Mouse (Mus musculus) adrenal gland (tissue): ENCODE data around the gene Troap.

Source experiments
- intact Hi-C: fragments of 180-260 bp; cut with DNase I; formaldehyde crosslinking; loops from one replicate; pipeline ENCODE4 v1.15.1; 2025
- microRNA-seq, 2 experiments: library from miRNA; unstranded; fragments of <30 nt; microRNA quantifications; one replicate each; pipeline ENCODE4; 2019

The Troap gene

GRCm38 (mm10) chr15:99112843-99113395, 38.5 kb downstream of the Troap start:
- intact Hi-C loops, result no loop called here

- intact Hi-C loops, result no loop called here
These were observed 39.1 kb downstream of the Troap start for GRCm38 (mm10) chr15:99113396-99113975.

- intact Hi-C loops, result no loop called here
These were observed 40.1 kb downstream of the Troap start for GRCm38 (mm10) chr15:99114312-99115064.

GRCm38 (mm10) chr15:99115065-99115423, 40.7 kb downstream of the Troap start:
- intact Hi-C loops, result no loop called here

- intact Hi-C loops, result no loop called here
These were observed 42.2 kb downstream of the Troap start for GRCm38 (mm10) chr15:99116539-99116938.

GRCm38 (mm10) chr15:99120814-99121213, 46.4 kb downstream of the Troap start:
- intact Hi-C loops, result no loop called here

GRCm38 (mm10) chr15:99122642-99123041, 48.3 kb downstream of the Troap start:
- intact Hi-C loops, result no loop called here

GRCm38 (mm10) chr15:99125711-99126080, 51.3 kb downstream of the Troap start, which contains the start of gene Spats2:
Gene Spats2 (plus strand): TSS chr15:99125916.
- intact Hi-C loops, result no loop called here

GRCm38 (mm10) chr15:99126081-99126815, 51.9 kb downstream of the Troap start:
- intact Hi-C loops, result no loop called here

GRCm38 (mm10) chr15:99126816-99127365, 52.5 kb downstream of the Troap start:
- intact Hi-C loops, result no loop called here

GRCm38 (mm10) chr15:99127851-99128522, 53.6 kb downstream of the Troap start:
- intact Hi-C loops, result no loop called here

GRCm38 (mm10) chr15:99129441-99129840, 55.1 kb downstream of the Troap start:
- intact Hi-C loops, result no loop called here

GRCm38 (mm10) chr15:99129956-99130910, 55.9 kb downstream of the Troap start:
- intact Hi-C loops, result no loop called here

Small RNAs within 50 kb of the gene (microRNA-seq; reads per million reads assigned to microRNA genes)
- 0 to 0.62 reads per million in 2 experiments for gene Mir6960
